Mouse (Mus musculus): ENCODE results near the gene Ffar4. TPM values are rescaled to one million over a fixed set of nuclear protein-coding genes. Genes with fewer than 3 reads are reported as not detected.

Ffar4 gene
- polyA plus RNA-seq, 1 experiment from 2014 or later = 0.14 TPM

Other genes starting within 250 kb of the Ffar4 start
- gene Myof, start 53.5 kb upstream of the Ffar4 start, polyA plus RNA-seq (2016; fragmentation: Nextera tagmentation; extraction: Ambion mirVana) = 2.2 and 2.4 TPM in 2 replicates
- gene Cep55, start 42.1 kb upstream of the Ffar4 start, polyA plus RNA-seq (2016; fragmentation: Nextera tagmentation; extraction: Ambion mirVana) = 33.5 and 42.9 TPM in 2 replicates
- gene Rbp4, start 28.2 kb downstream of the Ffar4 start, polyA plus RNA-seq (2016; fragmentation: Nextera tagmentation; extraction: Ambion mirVana) = 2.2 and 2.3 TPM in 2 replicates
- gene Pde6c, start 35.7 kb downstream of the Ffar4 start, polyA plus RNA-seq (2016; fragmentation: Nextera tagmentation; extraction: Ambion mirVana) = not detected in 2 replicates
- 41.4 and 43.1 TPM in 2 replicates for gene Fra10ac1, start 127.1 kb downstream of the Ffar4 start, polyA plus RNA-seq (2016; fragmentation: Nextera tagmentation; extraction: Ambion mirVana)
- gene Lgi1, start 167.5 kb downstream of the Ffar4 start, polyA plus RNA-seq (2016; fragmentation: Nextera tagmentation; extraction: Ambion mirVana) = 1.1 and 2.2 TPM in 2 replicates

All from hindbrain, embryonic 10.5 days (tissue).